Mouse (Mus musculus) forelimb bud, embryonic 11.5 days (tissue): Measurements from ENCODE around the gene Pak6.
A peak's percentile ranks its signal among the peaks of the same experiment; 100 is the strongest.

Source experiments
- DNase-seq: peaks from one replicate; pipeline ENCODE4 v3.0.0-alpha.2; 2012; ENCODE audit warnings: low read depth, low spot score

Pak6 gene

DNA sequence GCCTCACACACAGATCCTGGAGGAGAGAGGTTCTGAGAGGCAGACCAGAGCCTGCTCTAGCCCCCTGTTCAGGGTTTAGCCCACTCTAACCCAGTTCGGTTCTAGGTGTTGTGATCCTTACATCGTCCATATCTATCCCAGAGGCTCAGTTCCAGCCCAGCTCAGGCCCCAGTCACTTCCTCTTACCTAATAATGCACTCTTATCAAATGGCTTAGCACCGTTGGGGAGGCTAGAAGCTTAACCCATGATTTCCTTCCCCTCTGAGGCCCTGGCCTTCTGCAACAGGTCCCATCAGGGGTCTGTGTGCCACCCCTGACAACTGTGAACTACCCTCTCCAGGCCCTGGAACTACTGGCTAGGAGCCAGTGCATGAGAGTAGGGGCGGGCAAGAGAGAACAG lies 66.1 kb downstream of the Pak6 start:
- no peak for DNase-seq

DNA sequence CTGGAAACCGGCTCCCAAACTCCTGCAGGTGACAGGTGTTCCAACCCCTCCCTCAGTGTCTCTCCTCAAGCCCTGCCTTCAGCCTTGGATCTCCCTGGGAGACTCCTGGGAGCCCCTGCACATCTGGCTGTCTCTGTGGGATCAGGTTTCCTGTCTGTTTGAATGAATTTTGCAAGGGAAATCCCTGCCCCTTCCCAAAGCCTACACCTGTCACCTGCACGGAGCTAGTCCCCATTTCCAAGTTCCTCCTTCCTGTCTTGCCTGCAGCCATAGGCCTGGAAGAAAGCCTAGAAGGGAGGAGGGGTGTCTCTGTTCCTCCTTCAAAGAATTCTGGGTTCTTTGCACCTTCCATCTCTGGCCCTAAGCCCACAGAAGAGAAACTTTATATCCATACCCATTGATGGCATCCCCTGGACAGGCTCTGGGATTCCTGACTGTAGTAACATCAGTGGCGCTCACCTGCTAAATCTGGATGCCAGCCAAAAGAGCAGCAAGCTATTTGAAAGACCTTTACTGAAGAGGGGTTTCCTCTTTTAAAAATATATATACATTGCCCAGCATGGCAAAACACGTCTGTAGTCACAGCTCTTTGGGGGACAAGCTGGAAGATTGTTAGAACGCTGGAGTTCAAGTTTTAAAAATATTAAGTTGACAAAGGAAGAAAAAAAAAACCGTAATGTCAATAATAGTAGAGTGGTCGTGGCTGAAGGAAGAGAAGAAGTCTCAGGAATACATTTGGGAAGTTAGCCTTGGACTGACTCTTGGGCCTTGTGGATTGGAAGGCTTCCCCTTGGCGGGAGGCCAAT lies 66.9 kb downstream of the Pak6 start:
- no peak for DNase-seq

DNA sequence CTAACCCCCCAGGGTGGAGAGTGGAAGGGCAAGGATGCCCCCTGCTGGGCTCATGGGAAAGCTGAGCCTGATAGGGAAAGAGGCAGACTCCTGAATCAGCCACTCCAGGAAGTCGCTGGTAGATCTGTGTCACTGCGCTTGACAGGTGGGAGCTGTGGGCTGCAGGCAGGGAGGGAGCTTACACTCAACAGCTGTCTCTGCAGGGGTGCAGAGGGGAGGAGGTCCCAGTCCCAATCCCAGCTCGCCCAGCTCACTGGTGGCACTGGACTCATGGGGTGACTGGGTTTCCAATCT lies 67.5 kb downstream of the Pak6 start:
- no peak for DNase-seq

DNA sequence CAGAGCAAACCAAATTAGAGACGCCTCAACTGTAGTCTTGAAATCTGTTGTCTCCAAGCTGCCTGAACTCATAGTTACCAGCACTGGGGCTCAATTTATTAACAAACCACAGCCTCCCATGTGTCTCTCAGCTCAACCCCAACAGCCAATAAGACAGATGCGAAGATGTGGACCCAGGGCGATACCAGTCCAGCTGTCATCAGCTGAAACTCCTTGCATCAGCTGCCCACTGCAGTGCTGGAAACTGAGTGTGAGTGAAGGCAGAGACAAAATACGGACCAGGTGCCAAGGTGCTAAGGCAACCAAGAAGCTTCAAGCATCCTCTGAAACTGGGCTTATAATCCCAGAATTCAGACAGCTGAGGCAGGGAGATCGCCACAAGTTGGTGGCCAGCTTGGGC lies 68.9 kb downstream of the Pak6 start:
- no peak for DNase-seq

DNA sequence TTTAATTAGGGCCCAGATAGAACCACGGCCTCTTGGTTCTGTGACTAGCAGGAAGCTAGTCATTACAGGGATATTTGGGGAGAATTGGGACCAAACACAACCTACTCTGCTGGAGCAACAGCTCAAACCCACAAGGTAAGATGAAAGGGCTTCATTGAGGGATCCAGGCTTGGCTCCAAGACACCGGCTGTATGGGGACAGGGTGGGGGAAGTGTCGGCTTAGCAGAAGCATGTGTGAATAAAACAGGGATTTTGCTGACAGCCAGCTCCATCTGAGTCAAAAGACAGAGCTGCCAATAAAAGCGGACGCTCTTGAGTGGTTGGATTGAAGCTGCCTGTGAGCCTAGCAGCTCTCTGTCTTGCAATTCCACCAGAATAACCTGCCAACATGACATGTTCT lies 70.2 kb downstream of the Pak6 start:
- DNase-seq = no peak

DNA sequence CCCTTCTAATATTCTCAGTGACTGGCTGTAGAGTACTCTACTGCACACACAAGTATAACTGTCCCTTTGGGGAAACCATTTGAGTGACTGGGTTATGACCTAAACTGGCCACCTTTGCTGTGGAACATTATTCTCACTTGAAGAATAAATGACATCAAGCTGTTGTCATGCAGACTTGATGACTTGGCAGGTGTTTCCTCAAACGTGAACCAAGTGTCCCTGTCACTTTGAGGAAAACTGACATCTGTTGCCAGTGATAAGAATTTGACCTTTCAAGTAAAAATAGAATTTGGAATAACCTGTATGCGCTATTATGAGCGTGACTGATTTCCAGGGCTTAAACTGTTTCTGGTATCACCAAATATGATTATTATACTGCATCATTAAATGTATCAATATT lies 77.2 kb downstream of the Pak6 start:
- DNase-seq = no peak

DNA sequence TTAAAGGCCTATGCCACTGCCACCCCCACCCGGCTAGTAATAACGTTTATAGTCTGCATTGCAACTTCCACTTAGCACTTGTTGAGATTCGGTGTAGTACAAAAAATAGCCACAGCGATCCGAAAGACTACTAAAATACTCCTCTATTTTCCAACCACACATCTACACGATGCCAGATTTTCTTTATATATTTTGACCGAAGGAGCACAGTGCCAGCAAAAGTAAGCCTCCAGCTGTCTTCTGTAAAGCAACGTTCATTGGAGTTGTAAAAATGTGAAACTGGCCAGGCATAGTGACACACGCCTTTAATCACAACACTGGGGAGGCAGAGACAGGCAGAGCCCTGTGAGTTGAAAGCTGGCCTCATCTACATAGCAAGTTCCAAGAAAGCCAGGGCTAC lies 78.1 kb downstream of the Pak6 start:
- DNase-seq = no peak

DNA sequence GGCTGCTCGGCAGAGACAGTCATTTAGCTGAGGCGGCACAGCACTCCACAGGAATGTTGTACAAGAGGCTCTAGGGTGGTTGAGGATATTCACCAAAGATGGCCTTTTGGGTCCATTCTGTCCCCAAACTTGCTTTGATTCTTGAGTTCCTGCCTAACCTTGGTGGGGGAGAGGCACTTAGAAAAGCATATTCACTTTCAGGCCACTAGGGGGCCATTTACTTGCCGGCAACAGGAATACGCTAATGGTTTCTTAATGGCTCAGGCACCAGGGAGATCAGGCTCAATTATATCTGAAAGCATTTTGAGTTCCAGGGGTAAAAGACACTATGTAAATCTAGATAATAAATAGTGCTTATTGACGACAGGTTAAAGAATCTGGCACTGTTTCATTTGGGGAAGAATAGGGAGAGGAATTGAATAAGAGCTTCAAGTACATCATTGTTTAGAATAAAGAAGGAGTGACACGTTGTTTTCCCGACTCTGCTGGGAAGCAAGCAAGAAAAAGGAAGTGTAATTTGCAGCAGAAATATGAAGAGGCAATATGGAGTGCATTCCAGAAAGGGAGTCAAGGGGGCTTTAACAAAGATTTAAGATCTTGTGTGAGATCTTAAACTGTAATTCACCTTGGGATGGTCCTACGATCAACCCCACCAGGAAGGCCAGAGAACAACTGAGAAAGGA lies 80.3 kb downstream of the Pak6 start:
- DNase-seq = peak; percentile 59

DNA sequence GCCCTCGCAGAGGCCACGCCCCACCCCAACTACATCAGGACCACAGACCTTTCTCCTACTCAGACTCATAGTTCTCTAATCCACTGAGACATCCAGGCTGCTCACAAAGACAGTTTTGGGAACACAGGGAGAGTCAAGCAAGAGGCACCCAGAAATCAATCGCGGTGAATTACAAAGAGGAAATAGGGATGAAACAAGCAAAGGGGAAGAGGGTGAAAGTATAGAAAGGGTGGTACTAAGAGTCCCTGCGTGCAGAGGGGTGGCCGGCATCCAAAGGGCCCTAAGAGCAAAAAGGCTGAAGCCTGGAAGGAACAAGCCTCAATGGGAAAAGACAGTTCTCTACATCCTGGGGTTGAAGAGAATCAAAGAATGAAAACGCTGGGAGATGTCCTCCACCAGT lies 81.5 kb downstream of the Pak6 start:
- DNase-seq = no peak

DNA sequence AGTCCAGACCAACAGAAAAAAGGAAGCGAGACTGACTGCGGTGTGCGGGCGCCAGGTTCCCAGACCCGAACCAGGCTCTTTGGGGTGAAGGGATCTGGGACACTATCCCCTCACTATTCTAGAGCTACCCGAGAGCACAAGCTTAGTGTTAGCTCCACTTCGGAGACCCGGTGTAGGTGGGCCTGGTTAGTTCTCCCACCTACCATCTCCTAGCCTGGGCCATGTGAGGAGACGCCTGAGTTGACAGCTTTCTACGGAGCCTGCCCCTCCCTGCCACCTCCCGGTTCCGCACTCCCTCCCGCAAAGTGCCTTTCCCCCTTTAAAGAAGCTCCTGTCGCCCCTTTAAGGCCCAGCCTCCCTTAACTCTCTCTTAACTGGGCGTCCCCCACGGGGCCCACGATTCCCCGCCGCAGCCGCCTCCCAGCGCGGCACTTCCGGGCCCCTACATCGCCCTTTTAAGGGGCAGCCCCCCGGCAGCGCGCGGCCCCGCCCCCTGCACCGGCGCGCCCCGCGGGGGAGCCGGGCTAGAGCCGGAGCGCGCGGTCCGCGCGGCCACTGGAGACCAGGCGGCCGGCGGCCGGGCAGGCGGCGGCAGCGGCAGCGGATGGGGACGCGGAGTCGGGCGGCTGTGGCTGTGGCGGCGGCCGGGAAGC lies 82.3 kb downstream of the Pak6 start, which contains the start of gene Inafm2:
Inafm2 (plus strand) TSS at position 527 of the 653 bp plus-strand sequence.
- peak; percentile 88 for DNase-seq

DNA sequence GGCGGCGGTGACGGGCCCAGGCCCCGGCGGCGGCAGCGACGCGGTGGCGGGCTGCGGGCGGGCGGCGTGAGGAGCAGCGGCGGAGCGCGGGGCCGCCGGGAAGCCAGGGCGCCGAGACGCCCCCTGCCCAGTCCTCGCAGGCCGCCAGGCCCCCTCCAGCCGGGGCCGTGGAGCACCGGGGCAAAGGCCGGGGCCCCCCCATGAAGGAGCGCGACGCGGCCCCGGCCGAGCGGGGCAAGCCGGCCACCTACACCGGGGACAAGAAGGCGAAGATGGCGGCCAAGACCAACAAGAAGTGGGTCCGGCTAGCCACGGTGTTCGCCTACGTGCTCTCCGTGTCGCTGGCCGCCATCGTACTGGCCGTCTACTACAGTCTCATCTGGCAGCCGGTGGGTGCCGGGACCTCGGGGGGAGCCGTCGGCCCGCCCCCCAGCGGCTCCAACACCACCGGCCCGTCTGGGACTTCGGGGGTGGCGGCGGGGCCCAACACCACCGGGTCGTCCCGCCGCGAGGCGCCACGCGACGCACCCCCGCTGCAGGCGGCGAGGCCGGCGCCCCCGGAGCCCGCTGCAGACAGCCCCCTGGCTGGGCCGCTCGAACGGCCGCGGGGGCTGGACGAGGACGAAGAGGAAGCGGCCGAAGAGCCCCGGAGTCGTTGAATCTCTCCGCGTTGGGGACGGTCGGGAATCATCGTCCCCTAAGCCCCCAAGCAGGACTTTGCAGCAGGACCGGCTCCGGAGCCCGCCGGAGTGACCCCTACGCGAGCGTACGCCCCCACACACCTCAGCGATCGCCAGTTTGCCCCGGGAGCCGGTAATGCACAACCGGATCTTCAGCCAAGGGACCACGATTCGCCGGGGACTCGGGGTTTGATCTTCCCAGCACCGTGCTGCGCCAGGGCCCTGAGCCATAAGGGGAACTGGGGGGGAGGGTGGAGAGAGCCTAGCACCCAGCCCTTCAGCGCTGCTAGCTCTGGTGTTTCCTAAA lies 83.1 kb downstream of the Pak6 start:
- DNase-seq = no peak

DNA sequence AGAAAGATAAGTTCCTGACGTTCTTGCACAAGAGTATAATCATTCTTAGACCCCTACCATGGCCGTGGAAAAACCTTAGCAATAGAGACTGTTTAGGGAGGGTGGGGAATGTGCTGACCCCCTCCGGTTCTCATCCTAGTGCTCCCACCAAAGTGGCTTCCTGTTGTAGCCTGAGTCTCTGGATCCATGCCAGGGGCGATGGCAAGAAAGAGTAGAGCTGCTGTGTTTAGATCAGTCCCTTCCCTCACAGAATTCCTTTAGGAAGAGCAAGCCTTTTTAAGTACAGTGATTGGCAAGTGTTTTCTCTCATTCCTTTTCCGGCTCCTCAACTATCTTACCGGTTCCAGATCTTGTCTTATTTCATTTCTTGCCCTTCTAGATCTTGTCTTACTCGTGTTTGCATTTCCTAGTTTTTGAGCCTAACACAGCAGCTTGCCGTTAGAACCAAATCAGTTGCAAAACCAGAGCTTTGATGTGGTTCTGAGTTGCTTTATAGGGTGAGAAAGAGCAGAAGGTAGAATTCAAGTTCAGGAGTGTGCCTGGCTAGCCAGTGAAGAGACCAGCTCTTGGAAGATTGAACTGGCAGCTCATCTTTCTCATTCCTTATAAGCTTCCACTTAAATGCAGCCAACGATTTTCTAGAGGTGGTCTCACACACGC lies 84.3 kb downstream of the Pak6 start:
- no peak for DNase-seq
